ENCODE assay signal across 12 mouse cellular contexts in the genomic region with DNA sequence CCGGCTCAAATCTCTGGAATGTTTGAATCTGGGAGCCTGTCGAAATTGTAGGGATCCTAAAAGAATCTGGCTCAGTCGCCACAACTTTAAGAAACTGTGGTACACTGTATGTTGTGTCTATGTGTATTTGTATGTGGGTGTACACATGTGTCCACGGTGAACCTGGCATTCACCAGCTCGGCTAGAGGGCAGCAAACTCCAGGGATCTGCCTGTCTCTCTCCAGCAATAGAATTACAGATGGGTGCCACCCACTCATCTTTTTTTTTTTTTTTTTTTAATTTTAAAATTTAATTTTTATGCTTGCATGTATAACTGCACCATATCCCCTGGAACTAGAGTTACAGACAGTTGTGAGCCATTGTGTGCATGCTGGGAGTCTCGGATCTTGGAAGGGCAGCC. TPM values are rescaled to one million over a fixed set of nuclear protein-coding genes. Genes with fewer than 3 reads are reported as not detected.
DNase-seq lines count a peak whose midpoint lies in the region; ATAC-seq and TF ChIP-seq lines count a peak whose summit lies in the region.
"Had no signal": no experiment of that assay in that cellular context is flagged by ENCODE, and none has a peak within 500 bp of the region (broad histone marks: within the 10 kb centered on the region; RNA-seq: fewer than 3 reads in every experiment).

No protein-coding gene starts in this region.

- intact Hi-C loops in heart, postnatal 10 days (cut with DNase I): loop anchor here (1.0 kb wide), 1 partner anchor 103 kb away; no protein-coding TSS in a partner anchor

- no peak overlapping the region for H3K4me2 ChIP-seq in heart, postnatal 0 days (ENCODE audit: low read depth, low read length)

- 63% methylated on average over 6 of the region's 6 CpGs for WGBS in heart, postnatal 0 days

- H3K4me3 ChIP-seq in heart, postnatal 0 days (ENCODE audit: low read depth, low read length): no peak overlapping the region
- H3K4me3 ChIP-seq: liver, embryonic 15.5 days had no signal

- ATAC-seq in heart, postnatal 0 days (ENCODE audit: insufficient read depth, low read depth): no peak
- ATAC-seq in hematopoietic stem cell, adult 5-6 weeks (replicated peaks in 1 of 2; ENCODE audit: insufficient read depth in 1 of 2, low FRiP score in 2 of 2, low TSS enrichment in 1 of 2, low read depth in 1 of 2, poor library complexity in 2 of 2, severe bottlenecking in 2 of 2): peak; percentile 37 to 38; a peak in 2 of 4 replicates
- no peak for ATAC-seq in cerebellum, adult (ENCODE audit: insufficient number of reproducible peaks, low FRiP score, low TSS enrichment)
- ATAC-seq: hindbrain, embryonic 16.5 days had no signal

- no peak for DNase-seq in heart, postnatal 0 days (ENCODE audit: low spot score)
- DNase-seq in heart, postnatal 10 days: no peak
- peak; percentile 45 for DNase-seq in right cerebral cortex, adult 18-20 months
- no peak for DNase-seq in right cerebral cortex, postnatal 25 days
- peak; percentile 55 for DNase-seq in splenic B cell, adult 2 months (ENCODE audit: low read depth, low spot score)

- H3K9ac ChIP-seq in heart, postnatal 0 days (replicated peaks; ENCODE audit: low read depth, low read length): no peak overlapping the region
- H3K9ac ChIP-seq: liver, embryonic 15.5 days had no signal

- TF ChIP-seq EP300 in heart, postnatal 0 days (IDR thresholded peaks at IDR 0.05; ENCODE audit: low read depth): no peak

- 0 out of 2 replicates have a peak overlapping the region, but pooled peaks have one; percentile 20 for H3K27ac ChIP-seq in heart, postnatal 0 days (ENCODE audit: low read depth)
- H3K27ac ChIP-seq: liver, embryonic 15.5 days had no signal

- 0 out of 2 replicates have a peak, but pooled peaks have one; percentile 5 for TF ChIP-seq CTCF in heart, postnatal 0 days (IDR thresholded peaks at IDR 0.05; ENCODE audit: low read depth)

- H3K4me1 ChIP-seq in heart, postnatal 0 days (ENCODE audit: control insufficient read depth, insufficient read depth): no peaks in the 10 kb centered on the region

- no peaks in the 10 kb centered on the region for H3K9me3 ChIP-seq in heart, postnatal 0 days (replicated peaks; ENCODE audit: control insufficient read depth, low read length)
- H3K9me3 ChIP-seq: liver, embryonic 15.5 days had no signal

- H3K27me3 ChIP-seq in heart, postnatal 0 days (ENCODE audit: control insufficient read depth, insufficient read depth, low read length): no peaks in the 10 kb centered on the region
- H3K27me3 ChIP-seq in splenic B cell, adult 2 months (ENCODE audit: control insufficient read depth, insufficient read depth, low read length, poor library complexity, severe bottlenecking): no peaks in the 10 kb centered on the region

- H3K36me3 ChIP-seq in heart, postnatal 0 days (replicated peaks; ENCODE audit: control insufficient read depth, insufficient read depth, low read length): no peaks in the 10 kb centered on the region
- H3K36me3 ChIP-seq in splenic B cell, adult 2 months (ENCODE audit: control insufficient read depth, insufficient read depth, low read length, poor library complexity, severe bottlenecking): no peaks in the 10 kb centered on the region
- H3K36me3 ChIP-seq: liver, embryonic 15.5 days had no signal

RNA-seq across cellular contexts. Expression of a gene that starts 16.9 kb away (rescaled TPM):
- total RNA-seq in heart, postnatal 0 days (2014; rRNA removed; ENCODE audit: low replicate concordance): 4.1 and 4.6 TPM in 2 replicates
- polyA plus RNA-seq in heart, postnatal 0 days (2015; fragmentation: Nextera tagmentation; extraction: Ambion mirVana): 1.6 and 2.1 TPM in 2 replicates
- 1 to 10 TPM; 3.2 to 3.9 TPM for total RNA-seq in heart, postnatal 10 days (2021)
- total RNA-seq in hematopoietic stem cell, adult 5-6 weeks (2017): not detected in 2 replicates

RNA-seq across cellular contexts. Expression of a gene that starts 23.1 kb away (rescaled TPM):
- 59.2 and 85.4 TPM in 2 replicates for total RNA-seq in heart, postnatal 0 days (2014; rRNA removed; ENCODE audit: low replicate concordance)
- polyA plus RNA-seq in heart, postnatal 0 days (2015; fragmentation: Nextera tagmentation; extraction: Ambion mirVana): 319 and 332 TPM in 2 replicates
- 100 to 1,000 TPM; 181 to 183 TPM for total RNA-seq in heart, postnatal 10 days (2021)
- total RNA-seq in hematopoietic stem cell, adult 5-6 weeks (2017): 15.9 and 26.9 TPM in 2 replicates

RNA-seq across cellular contexts. Expression of a gene that starts 34.8 kb away (rescaled TPM):
- total RNA-seq in heart, postnatal 0 days (2014; rRNA removed; ENCODE audit: low replicate concordance): not detected in 2 replicates
- not detected in 2 replicates for polyA plus RNA-seq in heart, postnatal 0 days (2015; fragmentation: Nextera tagmentation; extraction: Ambion mirVana)
- total RNA-seq in heart, postnatal 10 days (2021): not detected
- total RNA-seq in hematopoietic stem cell, adult 5-6 weeks (2017): not detected in 2 replicates
- total RNA-seq: gastrocnemius, adult 18-20 months; layer of hippocampus, adult 18-20 months; monocyte, adult 5-6 weeks had no signal
- polyA plus RNA-seq: hindbrain, embryonic 16.5 days had no signal

RNA-seq across cellular contexts. Expression of a gene that starts 42.0 kb away (rescaled TPM):
- not detected in 2 replicates for total RNA-seq in heart, postnatal 0 days (2014; rRNA removed; ENCODE audit: low replicate concordance)
- 0.34 and 0.41 TPM in 2 replicates for polyA plus RNA-seq in heart, postnatal 0 days (2015; fragmentation: Nextera tagmentation; extraction: Ambion mirVana)
- total RNA-seq in heart, postnatal 10 days (2021): not detected
- 0.50 TPM in 1 of 2 replicates, not detected in the other for total RNA-seq in hematopoietic stem cell, adult 5-6 weeks (2017)
- total RNA-seq: monocyte, adult 5-6 weeks had no signal
- polyA plus RNA-seq: liver, embryonic 15.5 days had no signal

Comparison
In these comparisons a context has a peak if more than half of its experiments do, and no peak if none do; other contexts are left out.
1. DNase-seq: peak in right cerebral cortex, adult 18-20 months (single experiment) and splenic B cell, adult 2 months (single experiment); none in heart, postnatal 0 days (single experiment), heart, postnatal 10 days (0 of 2) and right cerebral cortex, postnatal 25 days (single experiment).
2. ATAC-seq: peak in hematopoietic stem cell, adult 5-6 weeks (2 of 2); none in heart, postnatal 0 days (single experiment) and cerebellum, adult (single experiment).